Mouse (Mus musculus): ENCODE results near the gene Tns1.

DNA sequence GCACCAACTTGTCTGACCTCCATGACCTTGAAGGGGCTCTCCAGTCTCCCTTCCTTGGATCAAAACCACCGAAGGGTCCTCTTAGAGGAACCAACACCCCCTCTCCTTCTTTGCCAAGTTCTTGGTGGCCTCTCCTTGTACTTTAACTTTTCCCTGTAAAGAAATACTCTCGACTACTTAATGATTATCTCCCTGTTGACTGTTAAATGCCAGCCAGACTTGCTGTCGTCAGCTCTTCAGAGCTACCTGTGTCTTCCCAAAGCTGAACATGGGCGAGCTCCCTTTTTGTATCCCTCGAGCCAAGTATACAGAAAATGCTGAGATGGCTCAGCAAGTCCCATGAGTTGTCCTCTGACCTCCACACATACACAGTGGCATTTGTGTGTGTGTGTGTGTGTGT is 30.8 kb downstream of the Tns1 start:
- TF ChIP-seq POLR2A (IDR thresholded peaks at IDR 0.05; ENCODE audit: insufficient read length, low read depth) (no peak), E2F4 (IDR thresholded peaks at IDR 0.05; ENCODE audit: insufficient read depth) (no peak), MAX (IDR thresholded peaks at IDR 0.05; ENCODE audit: low read depth) (no peak), TCF12 (IDR thresholded peaks at IDR 0.05; ENCODE audit: insufficient read depth, poor library complexity, severe bottlenecking) (no peak), POLR2AphosphoS2 (IDR thresholded peaks at IDR 0.05; ENCODE audit: insufficient read length, low read depth) (no peak), USF1 (IDR thresholded peaks at IDR 0.05; ENCODE audit: low read depth) (no peak), SRF (IDR thresholded peaks at IDR 0.05; ENCODE audit: control insufficient read depth, insufficient read length, low read depth) (no peak), TCF3 (IDR thresholded peaks at IDR 0.05; ENCODE audit: insufficient read length, low read depth) (no peak), MYOG (IDR thresholded peaks at IDR 0.05; ENCODE audit: control insufficient read depth in 1 of 3, insufficient read depth in 1 of 3, insufficient read length in 2 of 3, low read depth in 2 of 3) (no peak), MYOD1 (IDR thresholded peaks at IDR 0.05; ENCODE audit: control insufficient read depth in 1 of 3, insufficient read length in 2 of 3, low read depth in 2 of 3) (no peak)
